In the genomic region with DNA sequence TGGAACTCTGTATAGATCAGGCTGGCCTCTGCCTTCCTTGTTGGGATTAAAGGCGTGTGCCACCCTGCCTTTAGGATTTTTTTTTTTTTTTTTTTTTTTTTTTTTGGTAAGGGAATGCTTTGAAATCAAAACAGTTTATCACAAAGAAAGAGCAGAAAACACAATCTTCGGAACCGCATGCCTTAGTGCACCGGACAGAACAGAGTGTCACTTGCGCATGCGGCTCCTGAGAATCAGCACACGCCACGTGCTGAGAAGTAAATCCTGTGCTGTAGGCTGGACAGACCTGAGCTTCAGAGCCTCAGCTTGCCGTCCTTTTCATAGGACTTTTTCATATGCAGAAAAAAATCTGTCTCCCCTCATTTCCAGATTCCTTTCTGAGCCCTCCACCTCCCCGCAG, we compare ENCODE assay signal across 10 mouse cellular contexts. TPM values are rescaled to one million over a fixed set of nuclear protein-coding genes. Genes with fewer than 3 reads are reported as not detected.
DNase-seq lines count a peak whose midpoint lies in the region; ATAC-seq lines count a peak whose summit lies in the region.
"Had no signal": no experiment of that assay in that cellular context is flagged by ENCODE, and none has a peak within 500 bp of the region (broad histone marks: within the 10 kb centered on the region; RNA-seq: fewer than 3 reads in every experiment).

No protein-coding gene starts in this region.

- H3K36me3 ChIP-seq in heart, embryonic 13.5 days = no peaks in the 10 kb centered on the region
- H3K36me3 ChIP-seq in embryonic facial prominence, embryonic 10.5 days (replicated peaks) = no peaks in the 10 kb centered on the region
- H3K36me3 ChIP-seq in hindbrain, embryonic 12.5 days = no peaks in the 10 kb centered on the region
- no peaks in the 10 kb centered on the region for H3K36me3 ChIP-seq in midbrain, embryonic 12.5 days

- no peak for DNase-seq in heart, postnatal 10 days
- no peak for DNase-seq in embryonic facial prominence, embryonic 10.5 days (ENCODE audit: low spot score)
- DNase-seq in gastrocnemius, postnatal 14 days = no peak
- DNase-seq: cerebellum, adult 9-10 months; lung, adult 2 months had no signal

- H3K4me1 ChIP-seq in heart, embryonic 13.5 days = peaks cover 43% of the 10 kb centered on the region
- H3K4me1 ChIP-seq in embryonic facial prominence, embryonic 10.5 days = peaks cover 53% of the 10 kb centered on the region
- peaks cover 17% of the 10 kb centered on the region for H3K4me1 ChIP-seq in hindbrain, embryonic 12.5 days
- peaks cover 10% of the 10 kb centered on the region for H3K4me1 ChIP-seq in midbrain, embryonic 12.5 days

- peak overlapping the region; percentile 33; the same call in 1 of the 2 replicates for H3K27ac ChIP-seq in heart, embryonic 13.5 days (replicated peaks)
- H3K27ac ChIP-seq in embryonic facial prominence, embryonic 10.5 days (replicated peaks) = peak overlapping the region; percentile 77
- H3K27ac ChIP-seq in hindbrain, embryonic 12.5 days = peak overlapping the region; percentile 62
- H3K27ac ChIP-seq in midbrain, embryonic 12.5 days (replicated peaks) = peak overlapping the region; percentile 55; the same call in 1 of the 2 replicates

- peak overlapping the region; percentile 54; the same call in 1 of the 2 replicates for H3K4me2 ChIP-seq in heart, embryonic 13.5 days
- peak overlapping the region; percentile 41 for H3K4me2 ChIP-seq in hindbrain, embryonic 12.5 days (replicated peaks)
- peak overlapping the region; percentile 43 for H3K4me2 ChIP-seq in midbrain, embryonic 12.5 days (replicated peaks)

- peak overlapping the region; percentile 62 for H3K9ac ChIP-seq in heart, embryonic 13.5 days
- no peak overlapping the region for H3K9ac ChIP-seq in hindbrain, embryonic 12.5 days
- H3K9ac ChIP-seq in midbrain, embryonic 12.5 days (replicated peaks) = no peak overlapping the region

- H3K27me3 ChIP-seq in heart, embryonic 13.5 days (replicated peaks) = no peaks in the 10 kb centered on the region
- no peaks in the 10 kb centered on the region for H3K27me3 ChIP-seq in embryonic facial prominence, embryonic 10.5 days (replicated peaks; ENCODE audit: low read depth, poor library complexity, severe bottlenecking)
- H3K27me3 ChIP-seq in hindbrain, embryonic 12.5 days = no peaks in the 10 kb centered on the region
- H3K27me3 ChIP-seq in midbrain, embryonic 12.5 days = no peaks in the 10 kb centered on the region

- H3K9me3 ChIP-seq in heart, embryonic 13.5 days = peaks cover 2% of the 10 kb centered on the region; the same call in 1 of the 2 replicates
- H3K9me3 ChIP-seq in embryonic facial prominence, embryonic 10.5 days = no peaks in the 10 kb centered on the region
- no peaks in the 10 kb centered on the region for H3K9me3 ChIP-seq in hindbrain, embryonic 12.5 days (replicated peaks)
- no peaks in the 10 kb centered on the region for H3K9me3 ChIP-seq in midbrain, embryonic 12.5 days

- H3K4me3 ChIP-seq in heart, embryonic 13.5 days = no peak overlapping the region
- peak overlapping the region; percentile 36 for H3K4me3 ChIP-seq in embryonic facial prominence, embryonic 10.5 days
- no peak overlapping the region for H3K4me3 ChIP-seq in hindbrain, embryonic 12.5 days
- H3K4me3 ChIP-seq in midbrain, embryonic 12.5 days = 0 out of 2 replicates have a peak overlapping the region, but pooled peaks have one; percentile 18

- no peak for ATAC-seq in heart, embryonic 13.5 days (ENCODE audit: extremely low read depth, insufficient number of reproducible peaks, low FRiP score, low TSS enrichment)
- no peak for ATAC-seq in hindbrain, embryonic 12.5 days (ENCODE audit: low FRiP score)
- no peak for ATAC-seq in midbrain, embryonic 12.5 days (ENCODE audit: low FRiP score, low read depth)
- ATAC-seq in frontal cortex, adult (ENCODE audit: low TSS enrichment) = no peak
- no peak for ATAC-seq in inflammation-experienced regulatory T-cells, adult 6 months

- WGBS in heart, embryonic 13.5 days = 67% methylated on average over 10 of the region's 10 CpGs
- 62% methylated on average over 10 of the region's 10 CpGs for whole genome bisulfite sequencing in embryonic facial prominence, embryonic 10.5 days
- WGBS in hindbrain, embryonic 12.5 days = 62% methylated on average over 10 of the region's 10 CpGs
- 55% methylated on average over 10 of the region's 10 CpGs for WGBS in midbrain, embryonic 12.5 days

- intact Hi-C loops in heart, postnatal 10 days (cut with DNase I) = loop anchor here (5.0 kb wide), 1 partner anchor 36 kb away; no protein-coding TSS in a partner anchor
- intact Hi-C loops in gastrocnemius, postnatal 14 days (cut with DNase I; ENCODE audit: low total_unique reads) = no loop called here

RNA-seq across cellular contexts. Expression of a gene that starts 54.0 kb away (rescaled TPM):
- polyA plus RNA-seq in heart, embryonic 13.5 days (2015; fragmentation: Nextera tagmentation; extraction: Ambion mirVana) = 321 and 343 TPM in 2 replicates
- total RNA-seq in heart, postnatal 10 days (2021) = 100 to 1,000 TPM; 196 to 197 TPM
- polyA plus RNA-seq in embryonic facial prominence, embryonic 10.5 days (2016; fragmentation: Nextera tagmentation; extraction: Ambion mirVana) = 510 and 513 TPM in 2 replicates
- 382 and 419 TPM in 2 replicates for polyA plus RNA-seq in hindbrain, embryonic 12.5 days (2016; fragmentation: Nextera tagmentation; extraction: Ambion mirVana)
- 426 and 434 TPM in 2 replicates for polyA plus RNA-seq in midbrain, embryonic 12.5 days (2016; fragmentation: Nextera tagmentation; extraction: Ambion mirVana)
- 100 to 1,000 TPM; 183 to 185 TPM for total RNA-seq in gastrocnemius, postnatal 14 days (2021)
- 100 to 1,000 TPM; 255 to 323 (median 266) TPM for polyA plus RNA-seq in inflammation-experienced regulatory T-cells, adult 6 months (2017; shearing (Covaris generic))

RNA-seq across cellular contexts. Expression of a gene that starts 54.4 kb away (rescaled TPM):
- polyA plus RNA-seq in heart, embryonic 13.5 days (2015; fragmentation: Nextera tagmentation; extraction: Ambion mirVana) = 47.0 and 56.0 TPM in 2 replicates
- 10 to 100 TPM; 45.7 to 65.3 TPM for total RNA-seq in heart, postnatal 10 days (2021)
- 44.6 and 55.2 TPM in 2 replicates for polyA plus RNA-seq in embryonic facial prominence, embryonic 10.5 days (2016; fragmentation: Nextera tagmentation; extraction: Ambion mirVana)
- polyA plus RNA-seq in hindbrain, embryonic 12.5 days (2016; fragmentation: Nextera tagmentation; extraction: Ambion mirVana) = 42.8 and 49.1 TPM in 2 replicates
- polyA plus RNA-seq in midbrain, embryonic 12.5 days (2016; fragmentation: Nextera tagmentation; extraction: Ambion mirVana) = 35.7 and 40.4 TPM in 2 replicates
- 10 to 100 TPM; 22.8 to 38.3 TPM for total RNA-seq in gastrocnemius, postnatal 14 days (2021)
- 100 to 1,000 TPM; 545 to 574 (median 562) TPM for polyA plus RNA-seq in inflammation-experienced regulatory T-cells, adult 6 months (2017; shearing (Covaris generic))

Comparison
In these comparisons a context has a peak if more than half of its experiments do, and no peak if none do; other contexts are left out.
1. H3K4me3 ChIP-seq: peak in embryonic facial prominence, embryonic 10.5 days (single experiment) and midbrain, embryonic 12.5 days (single experiment); none in heart, embryonic 13.5 days (single experiment) and hindbrain, embryonic 12.5 days (single experiment).
2. Peak in every context shown above with its lines, with median percentiles within 50 percentile points of each other: H3K27ac ChIP-seq and H3K4me2 ChIP-seq.